Mouse (Mus musculus) brain, embryonic 14.5 days (tissue): ENCODE data around the gene Ubr3. TPM values are rescaled to one million over a fixed set of nuclear protein-coding genes. Genes with fewer than 3 reads are reported as not detected.

ENCODE experiments used
- DNase-seq: peaks from one replicate; pipeline ENCODE4 v3.0.0-alpha.2; 2011; ENCODE audit warnings: low read depth
- CTCF ChIP-seq: fragments of 200-500 bp; IDR thresholded peaks from 2 replicates; pipeline ENCODE4 v1.5.1; 2012; ENCODE audit warnings: inconsistent platforms, mild to moderate bottlenecking, moderate library complexity, borderline replicate concordance; ENCODE audit not compliant: insufficient read depth, insufficient read length; ENCODE audit errors: extremely low read depth
- POLR2A ChIP-seq: fragments of 200-500 bp; IDR thresholded peaks from 2 replicates; pipeline ENCODE4 v1.6.1; 2012; ENCODE audit warnings: mild to moderate bottlenecking, inconsistent platforms, borderline replicate concordance; ENCODE audit not compliant: poor library complexity, insufficient read depth, insufficient read length, severe bottlenecking; ENCODE audit errors: extremely low read depth
- polyA plus RNA-seq: library from polyadenylated mRNA; depleted of rRNA; stranded (reverse); fragments of >200 nt; gene quantifications from 2 replicates; pipeline ENCODE4 v1.2.3, GENCODE M21; 2012; rRNA removed

Gene Ubr3
- polyA plus RNA-seq, 1 experiment, result 53.9 TPM

DNA sequence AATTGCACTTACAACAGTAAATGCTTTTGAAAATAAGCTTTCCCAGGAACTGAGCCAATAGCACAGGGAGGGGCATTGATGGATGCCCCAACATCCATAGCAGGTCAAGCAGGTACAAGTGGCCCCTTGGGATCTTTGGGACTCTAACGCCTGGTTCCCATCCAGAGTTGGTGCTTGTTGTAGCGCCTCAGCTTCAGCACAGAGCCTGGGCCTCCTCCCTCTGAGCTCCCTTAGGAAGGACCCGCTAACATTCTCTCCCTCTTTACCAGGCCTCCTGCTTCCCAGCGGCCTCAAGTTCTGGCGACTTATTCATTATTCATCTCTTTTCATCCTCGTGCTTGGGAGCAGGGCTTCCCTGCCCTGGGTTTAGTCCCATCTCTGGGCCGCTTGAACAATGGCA, 141.7 kb downstream of the Ubr3 start, which contains the start of gene Myo3b:
Gene Myo3b (plus strand): TSS at position 375 of the 400 bp plus-strand sequence.
- peak; percentile 23 for DNase-seq
- no peak for TF ChIP-seq POLR2A
- no peak for TF ChIP-seq CTCF

DNA sequence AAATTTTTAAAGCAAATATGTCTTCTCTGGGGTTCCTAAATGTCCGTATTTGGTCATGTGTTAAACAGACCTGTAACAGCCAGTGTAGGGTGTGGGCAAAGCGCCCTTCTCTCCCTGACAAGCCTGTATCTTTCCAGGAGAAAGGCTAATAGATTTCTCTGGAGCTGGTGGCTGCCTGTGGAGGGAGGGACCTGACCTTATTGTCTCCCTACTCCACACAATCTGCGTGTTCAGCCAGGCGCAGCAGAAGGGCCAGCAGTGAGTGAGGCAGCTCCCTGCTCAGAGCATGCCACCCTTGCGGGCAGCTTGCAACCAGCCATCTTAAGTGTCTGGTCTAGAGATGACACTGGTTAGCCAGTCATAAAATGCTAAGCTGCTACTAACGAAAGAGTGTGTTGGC, 147.4 kb downstream of the Ubr3 start:
- no peak for TF ChIP-seq POLR2A
- no peak for TF ChIP-seq CTCF
- peak; percentile 40 for DNase-seq

DNA sequence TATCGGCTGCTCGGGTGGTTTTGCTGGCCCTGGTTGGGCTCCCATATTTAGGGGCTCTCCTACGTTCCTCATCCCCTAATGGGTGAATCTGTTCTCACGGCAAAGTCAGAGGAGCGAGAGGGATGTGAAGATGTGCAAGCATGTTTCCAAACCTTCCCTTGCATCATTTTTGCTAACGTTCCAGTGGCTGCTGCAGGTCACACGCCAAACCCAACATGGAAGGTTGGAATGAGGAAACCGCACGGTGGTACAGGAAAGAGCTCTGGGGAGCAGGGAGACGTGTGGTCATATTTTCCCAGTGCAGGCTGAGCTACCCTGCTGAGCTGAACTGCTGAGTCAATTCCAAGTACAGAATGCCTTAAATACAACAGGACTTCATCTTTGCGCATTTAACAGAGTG, 150.8 kb downstream of the Ubr3 start:
- no peak for DNase-seq
- TF ChIP-seq CTCF, result no peak
- TF ChIP-seq POLR2A, result no peak

DNA sequence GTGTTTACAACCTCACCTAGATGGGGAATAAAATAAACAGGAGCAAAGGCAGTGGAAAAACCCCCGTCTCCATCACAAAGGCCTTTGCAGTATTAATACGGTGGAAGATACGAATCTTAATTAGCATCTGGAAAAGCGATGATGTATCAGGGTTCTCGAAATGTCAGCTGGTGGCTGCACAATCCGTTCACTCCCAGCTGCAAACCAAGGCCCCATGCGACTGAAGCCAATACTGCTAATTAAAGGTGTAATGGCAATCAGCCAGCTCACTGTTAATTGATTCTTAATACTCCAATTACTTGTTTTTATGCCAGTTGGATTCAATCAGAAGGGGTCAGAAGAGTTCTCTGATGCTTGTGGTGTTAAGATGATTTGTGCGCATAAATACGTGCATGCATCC, 156.8 kb downstream of the Ubr3 start:
- peak; percentile 75 for DNase-seq
- no peak for TF ChIP-seq POLR2A
- TF ChIP-seq CTCF, result no peak

DNA sequence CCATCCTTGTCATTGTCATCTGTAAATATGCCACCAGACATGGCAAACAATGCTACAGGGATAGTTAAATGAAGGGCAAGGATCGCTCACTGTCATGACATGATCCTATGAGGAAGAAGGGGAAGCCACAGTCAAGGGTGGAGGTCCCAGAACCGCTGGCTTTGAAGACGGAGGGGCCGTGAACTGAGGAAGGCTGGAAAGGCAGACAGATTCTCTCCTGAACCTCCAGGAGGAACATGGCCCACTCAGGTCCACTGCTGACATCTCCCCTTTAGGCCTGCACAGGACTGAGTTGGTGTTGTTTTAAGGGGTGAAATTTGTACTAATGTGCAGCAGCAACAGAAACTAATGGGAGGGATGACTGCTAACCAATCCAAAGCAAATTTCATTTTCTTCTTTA, 161.2 kb downstream of the Ubr3 start:
- DNase-seq, result no peak
- TF ChIP-seq CTCF, result no peak
- no peak for TF ChIP-seq POLR2A

DNA sequence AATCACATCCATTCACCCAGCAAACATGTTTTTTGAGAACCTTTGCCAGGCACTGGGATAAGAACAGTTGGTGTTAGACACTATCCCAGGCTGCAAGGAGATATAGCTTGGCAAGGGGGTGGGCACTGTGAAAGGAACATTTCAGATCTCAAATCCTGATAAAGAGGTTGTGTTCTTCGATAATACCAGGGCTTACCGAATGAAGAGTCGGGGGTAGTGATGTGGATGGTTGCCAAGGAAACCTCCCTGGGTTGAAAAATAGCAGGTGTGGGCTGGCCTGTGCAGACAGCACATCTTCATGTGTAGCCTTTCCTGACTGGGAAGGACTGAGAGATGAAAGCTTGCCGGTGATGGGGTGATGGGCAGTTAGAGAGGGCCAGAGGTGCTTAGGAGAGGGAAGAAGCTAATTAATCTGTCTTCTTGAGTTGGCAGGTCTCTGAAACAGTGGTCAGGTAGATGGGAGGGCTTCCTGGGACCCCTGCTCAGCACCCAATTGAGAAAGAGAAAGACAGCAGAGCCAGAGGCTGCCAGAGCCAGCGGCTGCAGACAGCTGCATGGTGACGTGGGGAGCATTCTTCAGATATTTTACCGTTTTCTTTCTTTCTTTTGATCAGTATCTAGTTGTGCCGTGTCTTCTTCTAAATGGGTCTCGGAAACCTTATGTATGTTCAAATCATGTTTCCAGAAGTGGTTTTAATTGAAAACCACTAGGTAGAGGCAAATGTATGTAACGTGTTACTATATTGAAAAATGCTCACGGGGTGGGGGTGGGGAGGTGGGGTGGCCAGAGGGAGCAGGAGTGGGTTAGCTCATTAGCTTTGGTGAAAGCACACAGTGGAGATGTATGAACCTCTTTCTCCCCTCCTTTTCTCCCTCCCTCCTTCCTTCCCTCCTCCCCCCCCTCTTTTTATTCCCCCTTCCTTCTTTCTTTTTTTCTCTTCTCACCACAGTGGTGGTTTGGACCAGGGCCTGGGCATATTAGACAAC, 163.6 kb downstream of the Ubr3 start:
- DNase-seq, result peak; percentile 86
- TF ChIP-seq POLR2A (no peak), CTCF (no peak)

DNA sequence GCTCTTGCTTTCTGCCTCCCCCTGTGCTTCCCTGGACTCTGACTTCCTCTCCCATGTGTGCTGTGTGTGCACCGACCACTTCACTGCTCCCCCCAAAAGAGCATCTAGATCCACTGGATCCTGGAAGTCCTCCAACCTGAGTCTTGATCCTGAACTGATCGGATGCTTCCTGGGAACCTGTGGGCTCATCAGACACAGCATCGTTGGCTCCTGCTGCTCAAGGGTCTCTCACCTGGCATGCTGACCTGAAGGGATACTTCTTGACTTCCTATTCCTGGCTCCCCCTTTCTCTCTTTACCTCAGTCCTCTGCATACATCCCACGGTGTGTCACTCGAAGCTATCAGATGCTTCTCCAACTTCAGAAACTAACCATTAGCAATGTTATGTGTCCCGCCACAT, 168.1 kb downstream of the Ubr3 start:
- DNase-seq, result no peak

DNA sequence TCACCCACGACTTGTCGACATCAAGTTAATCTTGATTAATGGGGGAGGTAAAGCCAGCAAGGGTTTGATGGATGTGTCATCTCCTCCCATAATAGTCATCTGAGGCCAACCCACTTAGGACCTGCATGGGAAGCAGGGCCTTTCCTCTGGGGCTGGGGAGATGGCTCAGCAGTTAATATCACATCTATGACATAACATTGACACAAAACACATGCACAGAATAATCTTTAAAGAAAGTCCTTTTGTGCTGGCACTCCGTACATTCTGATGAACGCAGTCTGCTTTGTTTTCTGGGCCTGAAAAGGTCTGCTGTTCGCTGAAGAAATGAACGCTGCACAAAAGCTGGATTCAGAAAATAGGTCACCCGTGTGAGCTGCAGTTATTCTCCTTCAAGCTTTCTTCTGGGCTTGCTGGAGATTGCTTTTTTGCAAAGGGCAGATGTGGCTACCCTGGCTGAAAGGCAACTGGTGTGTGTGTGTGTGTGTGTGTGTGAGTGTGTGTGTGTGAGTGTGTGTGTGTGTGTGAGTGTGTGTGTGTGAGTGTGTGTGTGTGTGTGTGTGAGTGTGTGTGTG, 168.8 kb downstream of the Ubr3 start:
- DNase-seq, result peak; percentile 60
- TF ChIP-seq POLR2A, result no peak
- no peak for TF ChIP-seq CTCF

More for the DNA sequence above, 168.1 kb downstream of the Ubr3 start:
- TF ChIP-seq CTCF (no peak), POLR2A (no peak)

DNA sequence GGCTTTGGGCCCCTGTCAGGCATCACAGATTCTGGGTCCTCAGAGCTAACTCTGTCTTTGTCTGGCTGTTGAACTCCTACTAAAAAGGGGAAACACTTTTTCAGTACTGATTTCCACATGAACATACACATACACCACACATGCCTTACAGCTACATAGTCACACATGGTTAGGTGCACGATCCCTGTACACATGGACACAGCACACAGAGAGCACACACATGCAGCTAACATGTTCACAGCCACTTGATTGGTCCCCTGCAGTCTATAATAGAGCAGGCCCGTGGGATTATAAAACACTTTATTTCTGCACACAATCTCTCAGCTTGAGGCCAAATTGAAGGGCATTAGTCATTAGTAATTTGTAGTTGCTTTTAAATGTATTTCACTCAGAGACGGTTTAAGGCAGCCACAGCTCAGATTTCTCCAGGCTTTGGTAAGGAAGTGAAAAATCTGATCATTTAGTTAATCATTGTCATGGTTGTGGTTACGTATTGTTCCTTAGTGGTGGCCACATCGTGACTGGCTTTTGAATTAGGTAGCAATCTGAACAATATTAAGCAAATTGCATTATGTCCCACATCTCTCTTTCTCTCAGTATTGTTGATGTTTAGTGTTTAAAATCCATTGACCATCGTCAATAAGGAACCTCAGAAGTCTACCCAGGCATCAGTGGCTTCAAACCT, 169.4 kb downstream of the Ubr3 start:
- peak; percentile 44 for DNase-seq
- no peak for TF ChIP-seq CTCF
- no peak for TF ChIP-seq POLR2A

DNA sequence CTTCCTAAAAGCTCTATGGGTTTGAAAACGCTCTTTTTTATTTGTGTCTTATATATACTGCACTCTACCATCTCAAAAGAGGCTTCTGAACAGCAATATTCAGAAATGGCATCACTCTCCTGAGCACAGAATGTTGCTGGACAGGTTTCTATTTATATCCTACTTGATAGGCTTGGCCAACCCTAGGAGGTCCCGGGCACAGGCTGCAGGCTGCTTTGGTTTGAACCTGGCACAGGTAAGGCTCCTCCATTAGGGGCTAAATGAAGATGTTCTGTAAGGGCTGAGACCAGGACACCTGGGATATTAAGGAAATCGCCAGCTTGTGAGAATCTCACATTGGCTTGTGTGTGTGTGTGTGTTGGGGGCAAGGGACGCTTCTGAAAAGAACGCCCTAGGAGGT, 172.8 kb downstream of the Ubr3 start:
- no peak for TF ChIP-seq CTCF
- no peak for TF ChIP-seq POLR2A

More for the DNA sequence above, 172.8 kb downstream of the Ubr3 start:
- DNase-seq, result no peak

Other genes with a start within 250 kb of the Ubr3 start
- gene Klhl41, start 227.1 kb upstream of the Ubr3 start, polyA plus RNA-seq, result 0.38 and 0.44 TPM in 2 replicates
- 14.4 and 14.9 TPM in 2 replicates for gene Fastkd1, start 183.7 kb upstream of the Ubr3 start, polyA plus RNA-seq
- gene Ppig, start 174.7 kb upstream of the Ubr3 start, polyA plus RNA-seq, result 20.4 and 24.2 TPM in 2 replicates
- gene Ccdc173, start 107.7 kb upstream of the Ubr3 start, polyA plus RNA-seq, result 2.1 and 3.5 TPM in 2 replicates
- 46.7 and 51.7 TPM in 2 replicates for gene Phospho2, start 107.6 kb upstream of the Ubr3 start, polyA plus RNA-seq
- gene Klhl23, start 75.3 kb upstream of the Ubr3 start, polyA plus RNA-seq, result 39.4 and 56.3 TPM in 2 replicates
- gene Ssb, start 35.7 kb upstream of the Ubr3 start, polyA plus RNA-seq, result 119 and 122 TPM in 2 replicates
- 8.9 and 9.4 TPM in 2 replicates for gene Mettl5, start 11.6 kb upstream of the Ubr3 start, polyA plus RNA-seq
- gene Myo3b, start 141.9 kb downstream of the Ubr3 start, polyA plus RNA-seq, result 0.33 and 0.46 TPM in 2 replicates